Mouse (Mus musculus) left cerebral cortex, postnatal 10 days (tissue): ENCODE results near the gene Ikbip. TPM values are rescaled to one million over a fixed set of nuclear protein-coding genes. Genes with fewer than 3 reads are reported as not detected.

ENCODE experiments used
- DNase-seq, 2 experiments: peaks; one replicate each; pipeline ENCODE4 v3.0.0; 2021 to 2022; ENCODE audit warnings: low spot score in 2 of 2, mixed read lengths in 1 of 2; ENCODE audit errors: extremely low spot score in 1 of 2
- intact Hi-C: fragments of 180-260 bp; cut with DNase I; formaldehyde crosslinking; loops from one replicate; pipeline ENCODE4 v1.15.1; 2025
- total RNA-seq, 2 experiments: library from RNA; stranded (reverse); gene quantifications; 2 replicates each; pipeline ENCODE4 v1.2.3; 2021

The Ikbip gene
- total RNA-seq, 2 experiments from 2014 or later, result 10.7 TPM

DNA sequence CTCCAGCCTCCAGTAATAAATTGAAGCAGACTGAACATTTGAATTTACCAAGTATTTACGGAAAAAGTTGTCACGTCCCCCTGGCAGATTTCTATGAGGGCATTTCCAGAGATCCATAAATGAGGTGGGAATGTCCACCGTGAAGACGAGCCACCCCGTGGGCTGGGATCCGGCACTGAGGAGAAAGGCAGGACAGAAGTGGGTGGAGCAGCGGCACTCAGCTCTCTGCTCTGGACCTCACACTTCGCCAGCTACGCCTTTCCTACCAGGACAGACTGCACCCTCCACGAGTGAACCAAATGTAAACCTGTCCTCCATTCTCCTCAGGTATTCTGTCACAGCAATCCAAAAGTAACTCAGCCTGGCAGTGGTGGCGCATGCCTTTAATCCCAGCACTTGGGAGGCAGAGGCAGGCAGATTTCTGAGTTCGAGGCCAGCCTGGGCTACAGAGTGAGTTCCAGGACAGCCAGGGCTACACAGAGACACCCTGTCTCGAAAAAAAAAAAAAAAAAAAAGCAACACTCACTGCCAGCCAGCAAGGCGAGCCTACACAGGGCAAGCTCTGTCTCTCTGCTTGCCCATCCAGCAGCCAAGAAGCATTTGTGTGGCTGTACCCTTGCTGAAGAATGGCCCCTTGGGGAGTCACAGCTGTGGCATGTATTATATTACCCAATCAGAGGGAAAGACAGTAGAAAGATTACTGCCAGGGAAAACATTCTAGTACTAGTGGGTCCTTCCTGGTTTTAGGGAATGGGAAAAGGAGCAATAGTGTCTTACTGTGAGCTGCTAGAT is 20.3 kb downstream of the Ikbip start:
- intact Hi-C loops, result no loop called here
- DNase-seq, result no peak

DNA sequence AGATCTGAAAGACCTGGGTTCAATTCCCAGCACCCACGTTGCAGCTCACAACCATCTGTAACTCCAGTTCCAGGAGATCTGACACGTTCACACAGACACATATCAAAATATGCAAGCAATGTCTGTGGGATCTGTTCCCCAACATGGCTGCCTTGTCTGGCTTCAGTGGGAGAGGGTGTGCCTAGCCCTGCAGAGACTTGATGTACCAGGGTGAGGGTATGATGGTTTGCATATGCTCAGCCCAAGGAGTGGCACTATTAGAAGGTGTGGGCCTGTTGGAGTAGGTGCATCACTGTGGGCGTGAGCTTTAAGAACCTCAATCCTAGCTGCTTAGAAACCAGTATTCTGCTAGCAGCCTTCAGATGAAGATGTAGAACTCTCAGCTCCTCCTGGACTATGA is 23.2 kb downstream of the Ikbip start:
- no peak for DNase-seq
- intact Hi-C loops, result no loop called here

DNA sequence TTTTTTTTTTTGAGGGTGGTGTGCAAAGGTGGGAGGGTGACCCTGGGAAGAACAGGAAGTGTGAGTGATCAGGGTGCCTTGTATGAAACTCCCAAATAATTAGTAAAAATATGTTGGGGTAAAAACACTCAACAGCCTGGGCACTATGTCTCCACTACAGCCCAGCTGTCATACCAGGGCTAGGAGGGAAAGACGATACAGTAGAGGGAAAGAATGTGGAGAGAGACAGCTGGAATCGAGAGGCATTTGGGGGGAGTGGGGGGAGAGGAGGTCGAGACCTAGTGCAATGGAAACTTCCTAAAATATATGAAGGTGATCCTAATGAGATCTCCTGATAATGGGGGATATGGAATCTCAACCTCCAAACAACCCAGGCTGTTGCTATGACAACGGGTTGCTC is 27.1 kb downstream of the Ikbip start:
- intact Hi-C loops, result no loop called here
- DNase-seq, result no peak

DNA sequence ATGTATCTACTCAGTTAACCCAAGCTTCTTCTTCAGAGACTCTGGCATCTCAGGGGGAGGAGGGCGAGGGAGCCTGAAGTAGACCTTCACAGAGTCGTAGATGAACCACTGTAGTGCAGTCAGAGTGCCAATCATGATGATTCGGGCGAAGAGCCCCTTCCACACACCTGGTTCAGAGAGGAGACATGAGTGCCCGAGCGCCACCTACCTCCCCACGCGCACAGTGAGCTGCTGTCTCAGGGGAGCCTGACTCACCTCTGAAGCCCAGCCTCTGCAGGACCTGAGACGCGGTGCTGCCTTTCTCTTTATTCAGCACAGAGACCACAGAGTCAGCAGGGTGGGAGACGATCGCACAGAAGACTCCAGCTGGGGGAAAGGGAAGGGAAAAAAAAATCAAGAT is 34.2 kb downstream of the Ikbip start:
- intact Hi-C loops, result no loop called here
- no peak for DNase-seq

DNA sequence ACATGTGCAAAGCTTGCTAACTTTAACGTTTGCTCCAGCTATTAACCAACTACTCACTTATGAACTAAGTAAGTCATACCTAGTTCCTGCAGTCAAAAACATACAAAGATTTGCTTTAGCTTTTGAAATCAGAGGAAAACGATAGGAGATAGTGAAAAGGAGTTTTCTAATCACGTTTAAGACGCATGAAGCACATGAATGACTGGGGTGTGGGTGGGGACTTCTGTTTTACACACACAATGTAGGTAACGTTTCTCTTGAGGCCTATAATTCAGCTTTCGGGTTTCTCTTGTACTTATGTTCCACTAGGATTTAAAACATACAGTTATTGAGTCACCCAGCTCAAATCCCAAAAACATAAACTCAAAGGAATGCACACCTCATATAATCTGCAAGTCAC is 39.9 kb downstream of the Ikbip start:
- no peak for DNase-seq
- intact Hi-C loops, result loop anchor here (5.0 kb wide), 1 partner anchor 40 kb away; the partner anchor contains the start of genes Apaf1 and Ikbip

DNA sequence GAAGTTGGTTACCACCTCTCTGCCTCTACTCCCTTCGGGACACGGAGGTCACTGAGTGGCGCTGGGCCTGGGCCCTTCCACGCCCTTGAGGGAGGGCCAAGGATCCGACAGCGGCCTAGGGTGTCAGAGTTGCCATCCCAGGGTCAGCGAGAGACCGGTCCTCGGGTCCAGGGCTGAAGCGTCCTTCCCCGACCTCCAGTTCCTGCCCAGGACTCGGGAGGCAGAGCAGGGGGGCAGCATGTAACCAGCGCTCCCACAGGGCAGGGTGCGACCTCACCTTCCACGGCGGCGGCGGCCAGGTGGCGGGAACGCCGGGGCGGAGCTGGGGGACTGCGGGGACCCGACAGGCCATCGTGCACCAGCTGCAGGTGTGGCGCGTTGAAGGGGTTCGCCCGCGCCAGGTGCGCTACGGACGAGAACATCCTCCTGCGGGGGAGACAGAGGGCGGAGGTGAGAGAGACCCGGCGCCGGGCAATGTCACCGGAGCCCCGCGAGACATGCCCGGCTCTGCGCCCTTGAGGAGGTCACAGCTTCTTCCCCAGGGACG is 40.6 kb downstream of the Ikbip start:
- DNase-seq, result peak in 1 of 2 experiments; percentile 63
- intact Hi-C loops, result loop anchor here (5.0 kb wide), 1 partner anchor 41 kb away; the partner anchor contains the start of genes Apaf1 and Ikbip

DNA sequence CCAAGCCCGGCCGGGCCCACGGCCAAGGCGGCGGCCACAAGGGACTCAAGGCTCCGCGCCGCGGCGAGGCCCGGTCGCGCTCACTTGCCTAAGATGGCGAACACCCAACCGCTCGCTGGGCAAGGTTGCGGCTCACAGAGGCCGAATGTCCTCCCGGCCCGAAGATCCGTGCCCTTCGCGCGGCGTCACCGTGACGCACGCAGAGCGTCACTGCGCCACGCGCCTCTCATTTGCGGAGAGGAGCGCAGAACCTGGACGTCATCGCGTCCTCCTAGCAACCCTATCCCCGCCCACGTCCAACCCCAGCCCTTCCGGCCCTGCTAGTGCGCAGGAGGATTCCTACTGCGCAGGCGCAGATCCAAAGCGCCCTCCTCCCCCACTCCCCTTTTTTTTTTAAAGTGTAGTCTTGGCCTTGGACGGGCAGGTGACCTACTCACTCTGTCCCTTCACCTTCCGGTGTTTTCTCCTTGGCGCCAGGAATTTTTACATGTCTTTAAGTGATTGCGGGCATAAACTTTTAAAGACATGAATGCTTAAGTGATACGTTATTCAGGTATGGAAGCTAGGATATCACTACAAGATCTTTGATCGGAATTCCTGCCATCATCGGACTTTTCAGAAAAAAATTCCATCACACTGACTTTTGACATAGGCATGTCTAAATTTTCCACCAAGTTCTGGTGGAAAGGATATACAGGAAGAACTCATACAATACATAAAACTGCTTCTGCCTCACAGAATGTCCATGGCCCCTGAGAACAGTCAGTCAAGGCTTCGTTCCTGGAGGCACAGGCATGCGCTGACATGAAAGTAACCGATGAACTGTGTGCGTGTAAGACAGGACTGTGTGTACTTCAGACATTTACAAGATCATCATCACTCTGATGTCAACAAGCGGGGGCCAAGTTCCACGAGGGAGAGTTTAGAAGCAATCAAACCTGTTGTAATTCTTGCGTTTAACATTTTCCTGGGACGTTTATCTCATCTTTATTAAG is 41.4 kb downstream of the Ikbip start, which contains the start of gene Slc25a3:
Gene Slc25a3, minus strand, starts transcription at position 232 of the 995 bp plus-strand sequence.
- DNase-seq, result peak; percentile 97 to 99
- intact Hi-C loops, result loop anchor here (5.0 kb wide), 1 partner anchor 42 kb away; the partner anchor contains the start of genes Apaf1 and Ikbip

DNA sequence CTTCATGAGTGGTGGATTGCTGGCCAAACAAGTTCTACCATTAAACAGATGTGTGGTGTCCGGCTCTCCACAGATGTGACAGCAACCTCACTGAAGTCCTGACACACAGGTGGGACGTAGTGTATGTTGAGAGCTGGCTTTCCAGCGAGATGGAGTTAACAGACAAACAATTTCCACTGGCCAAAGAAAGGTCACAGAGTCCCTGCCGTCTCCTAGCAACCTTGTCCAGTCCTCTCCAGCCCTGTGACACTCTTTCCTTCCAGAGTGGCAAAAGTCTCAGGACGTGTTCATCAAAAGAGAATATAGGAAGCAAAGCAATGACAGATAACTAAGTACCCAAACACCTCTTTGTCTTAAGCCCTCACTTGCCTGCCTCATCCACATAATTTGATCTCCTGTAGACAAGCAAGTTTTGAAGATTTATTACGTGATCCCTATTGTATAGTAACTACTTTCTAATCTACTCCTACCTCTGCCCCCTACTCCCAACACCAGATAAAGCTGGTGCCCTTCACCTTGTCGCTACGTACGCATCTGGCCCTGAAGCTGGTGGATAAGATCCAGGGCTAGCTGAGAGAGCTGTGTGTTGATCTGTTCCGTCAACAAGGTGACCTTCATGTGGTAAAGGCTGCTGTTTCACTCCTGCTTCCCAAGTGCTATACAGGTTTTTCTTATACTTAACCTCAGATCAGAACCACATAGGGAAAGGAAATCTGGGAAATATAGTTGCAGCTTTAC is 44.0 kb downstream of the Ikbip start:
- intact Hi-C loops, result no loop called here
- DNase-seq, result no peak

DNA sequence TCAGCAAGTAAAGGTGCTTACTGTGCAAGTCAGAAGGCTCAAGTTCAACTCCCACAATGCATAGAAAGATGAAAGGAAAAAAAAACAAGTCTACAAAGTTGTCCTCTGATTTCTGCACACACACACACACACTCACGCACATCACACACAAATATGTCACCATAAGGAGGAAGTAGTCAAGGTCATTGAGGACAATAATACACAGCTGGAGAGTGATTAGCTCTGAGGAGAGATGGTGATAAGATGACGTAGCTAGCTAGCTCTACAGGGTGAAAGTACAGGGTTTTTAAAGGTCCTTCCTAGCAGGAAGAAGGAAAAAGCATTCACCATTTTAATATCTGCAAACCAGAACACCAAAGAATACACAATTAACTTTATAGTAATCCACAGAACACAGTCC is 44.7 kb downstream of the Ikbip start:
- intact Hi-C loops, result no loop called here
- no peak for DNase-seq

DNA sequence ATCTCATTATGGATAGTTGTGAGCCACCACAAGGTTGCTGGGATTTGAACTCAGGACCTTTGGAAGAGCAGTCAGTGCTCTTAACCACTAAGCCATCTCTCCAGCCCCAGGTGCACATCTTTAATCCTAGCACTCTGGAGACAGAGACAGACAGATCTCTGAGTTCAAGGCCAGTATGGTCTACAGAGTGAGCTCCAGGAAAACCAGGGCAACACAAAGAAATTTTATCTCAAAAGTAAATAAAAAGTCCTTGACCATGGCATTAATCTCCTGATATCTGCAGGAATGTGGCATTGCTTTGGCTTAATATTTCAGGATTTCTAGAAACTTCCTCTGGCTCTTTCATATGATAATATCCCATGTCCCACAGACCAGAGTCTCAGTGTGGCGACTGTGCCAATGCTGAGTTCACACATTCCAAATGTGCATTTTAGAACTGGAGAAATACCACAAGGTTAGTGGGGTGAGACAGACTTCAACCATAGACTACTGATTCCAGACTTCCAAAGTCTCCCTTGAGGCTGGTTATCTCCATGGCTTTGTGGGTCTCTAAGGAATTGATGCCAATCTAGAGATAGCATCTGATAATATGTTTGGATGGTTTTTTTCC is 45.9 kb downstream of the Ikbip start:
- no peak for DNase-seq
- intact Hi-C loops, result no loop called here

DNA sequence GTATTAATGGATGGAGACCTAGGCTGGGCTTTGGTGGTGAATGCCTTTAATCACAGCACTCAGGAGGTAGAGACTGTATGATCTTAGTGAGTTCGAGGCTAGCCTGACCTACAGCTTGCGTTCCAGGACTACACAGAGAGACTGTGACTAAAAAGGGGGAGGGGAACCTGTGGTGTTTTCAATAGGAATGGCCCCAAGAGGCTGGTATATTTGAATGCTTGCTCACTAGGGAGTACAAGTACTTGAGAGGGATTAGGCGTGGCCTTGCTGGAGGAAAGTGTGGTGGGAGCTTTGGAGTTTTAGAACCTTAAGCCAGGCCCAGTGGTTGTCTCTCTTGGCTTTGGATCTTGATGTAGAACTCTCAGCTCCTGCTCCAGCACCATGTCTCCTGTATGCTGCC is 48.1 kb downstream of the Ikbip start:
- intact Hi-C loops, result no loop called here
- DNase-seq, result no peak

DNA sequence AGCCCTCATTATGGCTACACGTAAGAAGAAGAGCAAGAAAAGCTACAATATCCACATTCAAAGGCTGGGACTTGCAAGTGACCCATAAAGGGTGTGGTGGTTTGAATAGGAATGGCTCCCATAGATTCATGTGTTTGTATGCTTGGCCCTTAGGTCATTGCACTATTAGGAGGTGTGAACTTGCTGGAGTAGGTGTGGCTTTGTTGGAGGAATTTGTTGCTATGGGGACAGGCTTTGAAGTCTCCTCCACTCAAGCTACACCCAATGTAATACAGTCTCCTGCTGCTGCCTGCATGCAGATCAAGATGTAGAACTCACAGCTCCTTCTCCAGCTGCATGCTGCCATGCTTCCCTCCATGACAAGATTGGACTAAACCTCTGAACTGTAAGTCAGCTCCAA is 48.8 kb downstream of the Ikbip start:
- intact Hi-C loops, result no loop called here
- DNase-seq, result no peak

DNA sequence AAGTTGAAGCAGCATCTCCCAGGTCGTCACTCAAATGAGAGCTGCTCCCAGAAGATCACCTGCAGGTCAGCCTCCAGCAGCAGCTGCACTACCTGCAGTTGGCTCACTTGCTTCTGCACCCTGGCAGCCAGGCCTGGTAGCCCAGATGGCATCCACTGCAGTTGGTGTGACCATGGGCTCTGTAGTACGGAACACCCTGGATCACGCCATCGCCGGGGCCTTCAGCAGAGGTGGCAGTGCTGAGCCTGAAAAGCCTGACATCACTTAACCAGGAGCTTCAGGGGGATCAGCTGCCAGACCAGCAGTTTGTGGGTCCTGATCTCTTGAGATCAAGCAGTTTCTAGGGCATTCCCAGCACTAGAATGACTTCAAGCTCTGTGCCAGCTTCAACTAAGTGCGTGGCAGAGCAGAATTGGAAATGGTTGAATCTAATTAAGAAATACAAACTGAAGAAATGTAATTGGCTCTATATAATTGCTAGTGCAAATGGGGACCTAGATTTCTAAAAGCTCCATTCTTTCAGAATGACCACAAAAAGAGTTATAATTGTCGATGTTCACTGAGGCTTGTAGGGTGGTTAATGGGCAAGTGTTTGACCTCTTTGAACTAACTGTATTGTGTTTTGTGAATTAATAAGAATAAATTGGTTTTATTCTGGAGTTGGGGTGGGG is 52.7 kb downstream of the Ikbip start:
- DNase-seq, result no peak
- intact Hi-C loops, result no loop called here

DNA sequence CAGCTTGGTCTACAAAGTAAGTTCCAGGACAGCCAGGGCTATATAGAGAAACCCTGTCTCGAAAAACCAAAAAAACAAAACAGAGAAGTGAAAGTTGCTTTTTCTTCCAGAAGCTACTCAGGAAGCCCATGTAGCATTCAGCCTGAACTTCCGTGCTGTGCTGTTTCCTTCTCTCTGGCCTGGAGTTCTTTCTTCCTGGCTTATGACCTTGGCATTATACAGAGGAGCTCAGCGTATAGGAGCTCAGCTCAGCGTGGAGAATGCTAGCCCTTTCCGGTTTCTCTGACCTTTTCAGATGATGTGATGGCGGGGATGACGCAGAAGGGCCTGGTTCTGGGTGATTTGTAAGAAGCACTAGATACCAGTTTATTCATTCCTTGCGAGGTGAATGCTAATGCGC is 54.7 kb downstream of the Ikbip start:
- DNase-seq, result no peak
- intact Hi-C loops, result no loop called here

DNA sequence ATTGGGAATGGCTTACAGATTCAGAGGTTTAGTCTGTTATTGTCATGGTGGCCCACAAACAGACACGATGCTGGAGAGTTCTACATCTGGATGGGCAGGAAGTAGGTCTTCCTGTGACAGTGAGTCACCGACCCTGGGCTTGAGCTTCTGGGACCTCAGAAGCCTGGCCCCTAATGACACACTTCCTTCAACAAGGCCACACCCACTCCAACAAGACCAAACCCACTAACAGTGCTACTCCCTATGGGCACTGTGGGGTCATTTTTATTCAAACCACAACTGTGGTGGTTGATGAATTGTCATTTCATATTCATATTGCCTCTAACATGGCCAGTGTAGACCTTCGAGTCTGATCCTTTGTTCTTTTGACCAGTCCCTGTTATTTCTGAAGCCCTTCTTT is 55.6 kb downstream of the Ikbip start:
- DNase-seq, result no peak
- intact Hi-C loops, result no loop called here

DNA sequence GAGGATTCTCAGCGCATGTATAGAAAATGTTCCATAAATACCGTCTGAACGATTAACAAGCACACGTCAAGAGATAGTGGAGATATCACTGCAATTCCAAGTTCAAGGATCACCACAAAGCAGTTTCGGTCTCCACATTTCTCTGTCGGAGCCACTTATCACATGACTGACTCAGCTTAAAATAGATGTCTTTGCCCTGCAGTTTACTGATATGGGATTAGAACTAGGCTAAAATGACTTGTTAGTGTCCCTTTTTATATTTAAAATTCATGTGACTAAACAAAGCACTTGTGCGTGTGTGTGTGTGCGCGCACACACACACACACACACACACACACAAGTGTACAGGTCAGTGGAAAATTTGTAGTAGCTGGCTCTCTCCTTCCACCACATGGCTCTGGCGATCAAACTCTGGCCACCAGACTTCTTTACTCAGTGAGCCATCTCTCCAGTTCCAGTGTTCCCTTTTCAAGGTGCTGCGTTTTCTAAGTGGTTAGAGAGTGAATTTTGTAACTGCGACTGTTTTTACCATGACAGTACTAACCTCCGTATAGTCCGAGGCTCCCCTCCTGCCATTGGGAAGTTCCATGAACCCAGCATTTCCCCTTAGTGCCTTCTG is 56.5 kb downstream of the Ikbip start:
- no peak for DNase-seq
- intact Hi-C loops, result no loop called here

DNA sequence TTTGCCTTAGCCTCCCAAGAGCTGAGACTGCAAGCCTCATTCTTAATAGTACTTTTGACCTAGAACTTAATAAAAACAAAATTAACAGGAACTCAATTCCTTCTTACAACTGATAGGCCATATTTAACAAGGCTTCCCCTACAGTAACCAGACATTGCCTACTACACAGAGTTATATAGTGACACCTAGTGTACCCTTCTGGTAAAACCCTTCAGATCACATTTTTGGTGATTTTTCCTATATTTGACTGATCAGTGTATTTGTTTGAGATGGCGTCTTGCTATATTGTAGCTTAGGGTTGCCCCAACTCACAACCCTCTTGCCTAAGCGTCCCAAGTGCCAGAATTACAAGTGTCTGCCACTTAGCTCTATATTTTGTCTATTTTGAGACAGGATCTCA is 58.8 kb downstream of the Ikbip start:
- intact Hi-C loops, result loop anchor here (5.0 to 10.0 kb wide), 2 partner anchors 69 to 417 kb away; no protein-coding TSS in a partner anchor
- peak in 1 of 2 experiments; percentile 45 for DNase-seq
